Mouse (Mus musculus) limb, embryonic 13.5 days (tissue): ENCODE data around the gene Stc2. TPM values are rescaled to one million over a fixed set of nuclear protein-coding genes. Genes with fewer than 3 reads are reported as not detected.

Experiments
- ATAC-seq: fragments of 200-750 bp; cut with Nextera tagmentation; 2 replicates; pipeline ENCODE4 v1.8.0; 2017; ENCODE audit warnings: low read depth, moderate number of reproducible peaks, moderate TSS enrichment; ENCODE audit not compliant: low FRiP score
- H3K27ac ChIP-seq: fragments of 300-500 bp; sonication (generic); 2 replicates; pipeline ENCODE4 v1.5.1; 2015; ENCODE audit warnings: inconsistent platforms, mild to moderate bottlenecking, moderate library complexity
- H3K27me3 ChIP-seq: fragments of 300-500 bp; sonication (generic); 2 replicates; pipeline ENCODE4 v1.6.1; 2015; ENCODE audit warnings: mild to moderate bottlenecking, inconsistent platforms
- H3K36me3 ChIP-seq: fragments of 300-500 bp; sonication (generic); 2 replicates; pipeline ENCODE4 v1.6.1; 2015; ENCODE audit warnings: inconsistent platforms, mild to moderate bottlenecking, moderate library complexity
- H3K4me1 ChIP-seq: fragments of 300-500 bp; sonication (generic); 2 replicates; pipeline ENCODE4 v1.6.1; 2015; ENCODE audit warnings: inconsistent platforms
- H3K4me2 ChIP-seq: fragments of 300-500 bp; sonication (generic); replicated peaks from 2 replicates; pipeline ENCODE4 v1.6.1; 2015; ENCODE audit warnings: inconsistent platforms, mild to moderate bottlenecking, moderate library complexity
- H3K4me3 ChIP-seq: fragments of 300-500 bp; sonication (generic); 2 replicates; pipeline ENCODE4 v1.5.1; 2015; ENCODE audit warnings: moderate library complexity, mild to moderate bottlenecking, inconsistent platforms
- H3K9ac ChIP-seq: fragments of 300-500 bp; sonication (generic); 2 replicates; pipeline ENCODE4 v1.6.1; 2015; ENCODE audit warnings: mild to moderate bottlenecking, inconsistent platforms
- H3K9me3 ChIP-seq: fragments of 300-500 bp; sonication (generic); 2 replicates; pipeline ENCODE4 v1.6.1; 2016; ENCODE audit warnings: inconsistent platforms
- WGBS: fragments of 180-500 bp; shearing (Covaris S2); methylation state at CpG from one replicate; pipeline ENCODE4 v1.1.7; 2015; 5-methylcytosine and 5-hydroxymethylcytosine counted together
- polyA plus RNA-seq: library from polyadenylated mRNA; unstranded; fragments of >200 nt; fragmentation: Nextera tagmentation; extraction: Ambion mirVana; gene quantifications from 2 replicates; pipeline ENCODE4 v1.2.1, GENCODE M21; 2015

Stc2 gene
- polyA plus RNA-seq, 1 experiment from 2014 or later: 2.5 TPM

- H3K36me3 ChIP-seq: no peaks in the 10 kb centered on the region
These were observed 4.6 kb downstream of the Stc2 start for GRCm38 (mm10) chr11:31365280-31365679.

GRCm38 (mm10) chr11:31362856-31363255 lies 7.0 kb downstream of the Stc2 start:
- H3K9ac ChIP-seq: no peak overlapping the region
- peaks cover 27% of the 10 kb centered on the region for H3K27me3 ChIP-seq
- peaks cover 4% of the 10 kb centered on the region for H3K4me1 ChIP-seq
- no peak overlapping the region for H3K4me3 ChIP-seq
- 69% methylated on average over 1 of the region's 1 CpGs for WGBS
- H3K9me3 ChIP-seq: no peaks in the 10 kb centered on the region
- no peak overlapping the region for H3K27ac ChIP-seq
- H3K4me2 ChIP-seq: no peak overlapping the region
- H3K36me3 ChIP-seq: no peaks in the 10 kb centered on the region
- no peak for ATAC-seq

More at GRCm38 (mm10) chr11:31365280-31365679, 4.6 kb downstream of the Stc2 start:
- Histone ChIP-seq H3K9me3 (no peaks in the 10 kb centered on the region), H3K4me1 (peaks cover 20% of the 10 kb centered on the region), H3K27me3 (peaks cover 47% of the 10 kb centered on the region), H3K4me2 (no peak overlapping the region), H3K9ac (no peak overlapping the region), H3K27ac (no peak overlapping the region), H3K4me3 (no peak overlapping the region)
- 60% methylated on average over 8 of the region's 8 CpGs for WGBS
- ATAC-seq: no peak

GRCm38 (mm10) chr11:31362330-31362729 lies 7.5 kb downstream of the Stc2 start:
- peaks cover 23% of the 10 kb centered on the region for H3K27me3 ChIP-seq
- ATAC-seq: peak; percentile 41; the same call in 1 of the 2 replicates
- H3K4me3 ChIP-seq: no peak overlapping the region
- H3K9me3 ChIP-seq: no peaks in the 10 kb centered on the region
- H3K9ac ChIP-seq: no peak overlapping the region; the same call in 1 of the 2 replicates
- H3K36me3 ChIP-seq: no peaks in the 10 kb centered on the region
- 74% methylated on average over 3 of the region's 3 CpGs for WGBS
- H3K4me2 ChIP-seq: no peak overlapping the region
- H3K4me1 ChIP-seq: peaks cover 4% of the 10 kb centered on the region
- no peak overlapping the region for H3K27ac ChIP-seq

GRCm38 (mm10) chr11:31361047-31361446 lies 8.8 kb downstream of the Stc2 start:
- Histone ChIP-seq H3K4me2 (no peak overlapping the region), H3K4me3 (no peak overlapping the region), H3K27me3 (peaks cover 12% of the 10 kb centered on the region), H3K9ac (no peak overlapping the region), H3K4me1 (peaks cover 4% of the 10 kb centered on the region), H3K27ac (no peak overlapping the region), H3K36me3 (no peaks in the 10 kb centered on the region), H3K9me3 (no peaks in the 10 kb centered on the region)
- no peak for ATAC-seq
- 91% methylated on average over 4 of the region's 4 CpGs for WGBS

DNA sequence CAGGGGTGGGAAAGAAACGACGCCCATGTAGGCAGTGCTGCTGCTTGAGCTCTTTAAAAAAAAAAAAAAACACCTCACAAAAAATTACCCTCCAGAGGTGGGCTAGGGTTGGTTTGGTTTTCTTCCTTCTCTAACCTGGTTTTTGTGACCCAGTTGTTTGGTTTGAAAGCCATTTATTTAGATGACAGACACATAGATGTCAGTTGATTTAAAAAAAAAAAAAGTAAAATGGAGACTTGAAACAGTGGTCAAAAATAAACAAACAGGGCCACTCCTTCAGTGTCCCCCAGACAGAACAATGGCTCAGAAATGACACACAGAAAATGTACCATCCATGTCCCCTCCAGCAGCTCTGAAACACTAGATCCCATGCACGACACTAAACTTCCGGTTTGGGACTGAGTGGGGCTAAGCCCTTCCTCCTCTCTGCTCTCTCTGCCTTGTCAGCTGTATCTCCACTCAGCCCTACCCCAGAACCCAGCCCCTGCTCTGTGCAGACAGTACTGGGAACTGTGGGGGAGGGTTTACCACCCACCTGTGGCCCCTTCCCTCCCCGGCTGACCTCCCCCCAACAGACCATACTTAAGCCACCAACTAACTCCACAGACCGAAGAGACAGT lies 10.5 kb downstream of the Stc2 start:
- H3K4me2 ChIP-seq: no peak overlapping the region
- no peaks in the 10 kb centered on the region for H3K36me3 ChIP-seq
- H3K9me3 ChIP-seq: no peaks in the 10 kb centered on the region
- no peaks in the 10 kb centered on the region for H3K27me3 ChIP-seq
- 55% methylated on average over 6 of the region's 6 CpGs for WGBS
- no peak for ATAC-seq
- no peak overlapping the region for H3K9ac ChIP-seq
- peaks cover 4% of the 10 kb centered on the region for H3K4me1 ChIP-seq
- H3K27ac ChIP-seq: no peak overlapping the region
- no peak overlapping the region for H3K4me3 ChIP-seq

DNA sequence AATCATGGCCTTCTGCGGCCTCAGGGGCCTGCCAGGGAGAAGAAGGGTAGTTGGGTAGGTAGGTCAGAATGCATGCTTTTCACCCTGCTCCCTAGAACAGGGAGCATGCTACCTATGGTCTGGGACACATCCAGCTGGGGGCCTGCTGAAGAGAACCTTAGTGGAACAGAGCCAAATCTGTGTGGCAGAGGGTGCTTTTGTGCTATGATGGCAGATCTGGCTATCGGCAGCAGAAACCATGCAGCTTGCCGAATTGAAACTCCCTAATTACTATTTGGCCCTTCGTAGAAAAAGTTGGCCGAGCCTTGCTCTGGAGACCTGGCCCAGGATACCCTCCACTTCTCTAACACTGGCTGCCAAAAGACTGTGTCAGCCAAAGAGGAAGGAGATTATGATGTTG lies 11.4 kb downstream of the Stc2 start:
- Histone ChIP-seq H3K4me1 (peaks cover 4% of the 10 kb centered on the region), H3K9me3 (no peaks in the 10 kb centered on the region), H3K27me3 (no peaks in the 10 kb centered on the region), H3K4me2 (no peak overlapping the region), H3K4me3 (no peak overlapping the region), H3K27ac (no peak overlapping the region), H3K36me3 (no peaks in the 10 kb centered on the region), H3K9ac (no peak overlapping the region)
- ATAC-seq: no peak
- 75% methylated on average over 5 of the region's 5 CpGs for WGBS

DNA sequence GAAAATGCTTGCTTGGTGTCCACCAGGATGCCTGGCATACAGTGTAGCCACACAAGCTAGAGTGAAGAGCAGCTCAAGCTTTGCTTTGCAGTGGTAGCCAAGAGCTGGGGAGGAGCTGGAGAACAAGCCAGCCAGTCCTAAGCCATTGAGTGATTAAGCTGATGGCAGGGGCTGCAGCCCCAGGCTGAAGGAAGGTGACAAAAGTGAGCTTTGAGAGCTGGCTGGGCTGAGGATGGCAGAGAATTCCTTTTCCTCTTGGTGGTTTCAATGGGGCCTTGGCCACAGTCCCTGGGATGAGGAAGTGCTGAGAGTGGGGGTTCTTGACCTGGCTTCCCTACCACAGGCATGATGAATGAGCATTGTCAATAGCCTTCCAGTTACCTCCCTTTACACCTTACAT lies 13.0 kb downstream of the Stc2 start:
- ATAC-seq: no peak
- H3K36me3 ChIP-seq: no peaks in the 10 kb centered on the region
- H3K27me3 ChIP-seq: no peaks in the 10 kb centered on the region
- H3K9ac ChIP-seq: no peak overlapping the region
- H3K27ac ChIP-seq: no peak overlapping the region
- H3K4me1 ChIP-seq: no peaks in the 10 kb centered on the region
- H3K4me2 ChIP-seq: no peak overlapping the region
- no peaks in the 10 kb centered on the region for H3K9me3 ChIP-seq
- no peak overlapping the region for H3K4me3 ChIP-seq

- Histone ChIP-seq H3K9me3 (no peaks in the 10 kb centered on the region), H3K36me3 (no peaks in the 10 kb centered on the region), H3K27ac (no peak overlapping the region), H3K4me2 (no peak overlapping the region), H3K9ac (no peak overlapping the region), H3K27me3 (no peaks in the 10 kb centered on the region), H3K4me1 (no peaks in the 10 kb centered on the region), H3K4me3 (no peak overlapping the region)
- WGBS: 83% methylated on average over 1 of the region's 1 CpGs
- no peak for ATAC-seq
These were observed 14.1 kb downstream of the Stc2 start for GRCm38 (mm10) chr11:31355737-31356136.

GRCm38 (mm10) chr11:31354514-31354913 lies 15.4 kb downstream of the Stc2 start:
- Histone ChIP-seq H3K4me1 (no peaks in the 10 kb centered on the region), H3K4me2 (no peak overlapping the region), H3K27me3 (no peaks in the 10 kb centered on the region), H3K9ac (no peak overlapping the region), H3K36me3 (no peaks in the 10 kb centered on the region), H3K9me3 (no peaks in the 10 kb centered on the region), H3K27ac (no peak overlapping the region), H3K4me3 (no peak overlapping the region)
- WGBS: 88% methylated on average over 1 of the region's 1 CpGs
- ATAC-seq: no peak

Other genes starting within 250 kb of the Stc2 start
- gene Gm17332, start 187.6 kb downstream of the Stc2 start, polyA plus RNA-seq: not detected in 2 replicates